Comparison of ENCODE assay signal across 8 mouse cellular contexts in genomic region chr1:119504260-119505062, GRCm38 (mm10). TPM values are rescaled to one million over a fixed set of nuclear protein-coding genes. Genes with fewer than 3 reads are reported as not detected.
DNase-seq lines count a peak whose midpoint lies in the region; ATAC-seq lines count a peak whose summit lies in the region.

Gene Ralb (minus strand): TSS chr1:119504794.

- WGBS in heart, embryonic 10.5 days: under 1% methylated on average over 57 of the region's 57 CpGs
- under 1% methylated on average over 57 of the region's 57 CpGs for WGBS in kidney, embryonic 15.5 days

- no peaks in the 10 kb centered on the region for H3K9me3 ChIP-seq in heart, embryonic 10.5 days
- no peaks in the 10 kb centered on the region for H3K9me3 ChIP-seq in kidney, embryonic 15.5 days (replicated peaks)

- 0 out of 2 replicates have a peak, but pooled peaks cover 7% of the 10 kb centered on the region for H3K27me3 ChIP-seq in heart, embryonic 10.5 days (ENCODE audit: insufficient read depth, poor library complexity, severe bottlenecking)
- no peaks in the 10 kb centered on the region for H3K27me3 ChIP-seq in kidney, embryonic 15.5 days

- peak within 1 kb of the TSS; percentile 95 for H3K27ac ChIP-seq in heart, embryonic 10.5 days
- H3K27ac ChIP-seq in kidney, embryonic 15.5 days: peak within 1 kb of the TSS; percentile 87

- peak within 1 kb of the TSS; percentile 73 for H3K4me2 ChIP-seq in kidney, embryonic 15.5 days

- H3K4me1 ChIP-seq in heart, embryonic 10.5 days: peaks cover 49% of the 10 kb centered on the region
- peaks cover 34% of the 10 kb centered on the region for H3K4me1 ChIP-seq in kidney, embryonic 15.5 days

- H3K4me3 ChIP-seq in heart, embryonic 10.5 days: peak within 1 kb of the TSS; percentile 88
- H3K4me3 ChIP-seq in kidney, embryonic 15.5 days (replicated peaks): peak within 1 kb of the TSS; percentile 79

- peak; percentile 84 to 88 for DNase-seq in B cell, adult 2 months
- peak; percentile 99 for DNase-seq in brain, adult 2 months (ENCODE audit: low read depth, low spot score)
- peak; percentile 100 for DNase-seq in heart, embryonic 10.5 days (ENCODE audit: low spot score)
- peak; percentile 96 for DNase-seq in liver
- peak; percentile 87 to 90 for DNase-seq in spleen, postnatal 4 days (ENCODE audit: low spot score in 2 of 2)

- H3K36me3 ChIP-seq in heart, embryonic 10.5 days: peaks cover 12% of the 10 kb centered on the region
- H3K36me3 ChIP-seq in kidney, embryonic 15.5 days: peaks cover 18% of the 10 kb centered on the region; the same call in 1 of the 2 replicates

- ATAC-seq in erythroblast, adult 5-6 weeks (replicated peaks; ENCODE audit: low FRiP score, poor library complexity, severe bottlenecking): peak; percentile 69
- peak; percentile 98 for ATAC-seq in kidney, embryonic 15.5 days (replicated peaks; ENCODE audit: low FRiP score)
- ATAC-seq in monocyte, adult 5-6 weeks (replicated peaks; ENCODE audit: insufficient number of reproducible peaks, low FRiP score, low TSS enrichment, poor library complexity, severe bottlenecking): peak; percentile 96

- peak within 1 kb of the TSS; percentile 67 for H3K9ac ChIP-seq in kidney, embryonic 15.5 days

RNA-seq across cellular contexts. Expression of gene Ralb, which starts in this region (rescaled TPM):
- total RNA-seq in erythroblast, adult 5-6 weeks (2015; ENCODE audit: low replicate concordance): 3.1 and 6.9 TPM in 2 replicates
- total RNA-seq in erythroblast, adult 5-6 weeks (2017; ENCODE audit: low replicate concordance): 7.2 and 10.5 TPM in 2 replicates
- polyA plus RNA-seq in heart, embryonic 10.5 days (2016; fragmentation: Nextera tagmentation; extraction: Ambion mirVana): 176 and 192 TPM in 2 replicates
- 151 and 155 TPM in 2 replicates for polyA plus RNA-seq in kidney, embryonic 15.5 days (2015; fragmentation: Nextera tagmentation; extraction: Ambion mirVana)
- 31.2 to 45.9 TPM (median 45.4 TPM) in 3 replicates for total RNA-seq in monocyte, adult 5-6 weeks (2017)

Comparison
In these comparisons a context has a peak if more than half of its experiments do, and no peak if none do; other contexts are left out.
1. Peak in every context shown above with its lines: DNase-seq, ATAC-seq, H3K4me3 ChIP-seq and H3K27ac ChIP-seq.